Comparison of ENCODE assay signal across 21 mouse cellular contexts in genomic region chr1:20969642-20970041, GRCm38 (mm10). TPM values are rescaled to one million over a fixed set of nuclear protein-coding genes. Genes with fewer than 3 reads are reported as not detected.
A peak's percentile ranks its signal among the peaks of the same experiment; 100 is the strongest.
DNase-seq lines count a peak whose midpoint lies in the region; ATAC-seq lines count a peak whose summit lies in the region.
"Had no signal": no experiment of that assay in that cellular context is flagged by ENCODE, and none has a peak within 500 bp of the region (broad histone marks: within the 10 kb centered on the region; RNA-seq: fewer than 3 reads in every experiment).

No protein-coding gene starts in this region.

- no peaks in the 10 kb centered on the region for H3K9me3 ChIP-seq in midbrain, embryonic 11.5 days (ENCODE audit: control insufficient read depth, low read length)
- H3K9me3 ChIP-seq in midbrain, embryonic 13.5 days: no peaks in the 10 kb centered on the region
- H3K9me3 ChIP-seq: embryonic facial prominence, embryonic 10.5 days; embryonic facial prominence, embryonic 12.5 days; forebrain, embryonic 13.5 days; forebrain, embryonic 15.5 days; G1E had no signal

- no peaks in the 10 kb centered on the region for H3K27me3 ChIP-seq in midbrain, embryonic 11.5 days (ENCODE audit: control insufficient read depth, insufficient read depth, low read length)
- no peaks in the 10 kb centered on the region for H3K27me3 ChIP-seq in midbrain, embryonic 13.5 days
- H3K27me3 ChIP-seq: CH12.LX; embryonic facial prominence, embryonic 12.5 days; forebrain, embryonic 13.5 days; forebrain, embryonic 15.5 days; Patski had no signal

- no peak overlapping the region for H3K4me3 ChIP-seq in midbrain, embryonic 11.5 days (ENCODE audit: low read depth, low read length)
- no peak overlapping the region for H3K4me3 ChIP-seq in midbrain, embryonic 13.5 days (replicated peaks)
- H3K4me3 ChIP-seq: embryonic facial prominence, embryonic 10.5 days; embryonic facial prominence, embryonic 12.5 days; forebrain, embryonic 13.5 days; forebrain, embryonic 15.5 days had no signal

- no peaks in the 10 kb centered on the region for H3K36me3 ChIP-seq in midbrain, embryonic 11.5 days (ENCODE audit: control insufficient read depth, insufficient read depth, low read length)
- no peaks in the 10 kb centered on the region for H3K36me3 ChIP-seq in midbrain, embryonic 13.5 days
- H3K36me3 ChIP-seq: embryonic facial prominence, embryonic 10.5 days; embryonic facial prominence, embryonic 12.5 days; forebrain, embryonic 15.5 days; G1E had no signal

- H3K4me1 ChIP-seq in midbrain, embryonic 11.5 days (ENCODE audit: control insufficient read depth, insufficient read depth, low read length): no peaks in the 10 kb centered on the region
- H3K4me1 ChIP-seq in midbrain, embryonic 13.5 days (replicated peaks): no peaks in the 10 kb centered on the region
- H3K4me1 ChIP-seq: embryonic facial prominence, embryonic 10.5 days; embryonic facial prominence, embryonic 12.5 days; forebrain, embryonic 13.5 days; forebrain, embryonic 15.5 days had no signal

- 86% methylated on average over 2 of the region's 2 CpGs for WGBS in midbrain, embryonic 11.5 days
- 84% methylated on average over 2 of the region's 2 CpGs for WGBS in midbrain, embryonic 13.5 days

- no peak overlapping the region for H3K9ac ChIP-seq in midbrain, embryonic 11.5 days (ENCODE audit: low read length)
- no peak overlapping the region for H3K9ac ChIP-seq in midbrain, embryonic 13.5 days (replicated peaks)
- H3K9ac ChIP-seq: embryonic facial prominence, embryonic 12.5 days; forebrain, embryonic 13.5 days; forebrain, embryonic 15.5 days; forebrain, postnatal 0 days had no signal

- H3K4me2 ChIP-seq in midbrain, embryonic 11.5 days: no peak overlapping the region
- no peak overlapping the region for H3K4me2 ChIP-seq in midbrain, embryonic 13.5 days (replicated peaks)
- H3K4me2 ChIP-seq: embryonic facial prominence, embryonic 12.5 days; forebrain, embryonic 13.5 days; forebrain, embryonic 15.5 days had no signal

- no peak for ATAC-seq in midbrain, embryonic 11.5 days (ENCODE audit: low FRiP score)
- no peak for ATAC-seq in midbrain, embryonic 13.5 days
- ATAC-seq: forebrain, embryonic 13.5 days; forebrain, embryonic 15.5 days; forebrain, postnatal 0 days; Patski had no signal

- peak; percentile 35 for DNase-seq in midbrain, embryonic 11.5 days (ENCODE audit: low spot score, missing footprints)
- DNase-seq in induced T-regulatory cell, adult 2 months (ENCODE audit: low read depth): peak; percentile 55
- DNase-seq in B cell, adult 2 months: no peak
- DNase-seq in thymus, postnatal 14 days: no peak
- DNase-seq: adrenal gland, adult 2 months; adrenal gland, postnatal 10 days; adrenal gland, postnatal 25 days; cerebellum, adult 11 months; cerebellum, adult 18-20 months; cerebellum, adult 8-10 months; cerebellum, postnatal 10 days; cerebellum, postnatal 25 days; forebrain, postnatal 0 days had no signal

- H3K27ac ChIP-seq in midbrain, embryonic 11.5 days (ENCODE audit: low read depth, low read length): no peak overlapping the region
- H3K27ac ChIP-seq in midbrain, embryonic 13.5 days: no peak overlapping the region
- H3K27ac ChIP-seq: embryonic facial prominence, embryonic 10.5 days; embryonic facial prominence, embryonic 12.5 days; forebrain, embryonic 13.5 days; forebrain, embryonic 15.5 days had no signal

RNA-seq across cellular contexts. Expression of gene Efhc1, which starts 18.2 kb away (rescaled TPM):
- 2.5 and 2.6 TPM in 2 replicates for polyA plus RNA-seq in midbrain, embryonic 11.5 days (2014; fragmentation: Nextera tagmentation; extraction: Ambion mirVana)
- 1.5 TPM in 2 replicates for polyA plus RNA-seq in midbrain, embryonic 13.5 days (2015; fragmentation: Nextera tagmentation; extraction: Ambion mirVana)
- polyA plus RNA-seq: G1E had no signal

Comparison
In these comparisons a context has a peak if more than half of its experiments do, and no peak if none do; other contexts are left out.
1. DNase-seq: peak in midbrain, embryonic 11.5 days (single experiment) and induced T-regulatory cell, adult 2 months (single experiment); none in B cell, adult 2 months (0 of 2) and thymus, postnatal 14 days (single experiment).